Mouse (Mus musculus): ENCODE measurements around the gene Limch1.

The Limch1 gene

GRCm38 (mm10) chr5:66968925-66969711, 223.5 kb downstream of the Limch1 start:
- no peak for DNase-seq (ENCODE audit: low read depth, low spot score)

GRCm38 (mm10) chr5:66975621-66976020, 230.0 kb downstream of the Limch1 start:
- DNase-seq (ENCODE audit: low read depth, low spot score): no peak

- no peak for DNase-seq (ENCODE audit: low read depth, low spot score)
Measured at GRCm38 (mm10) chr5:66979332-66980218, 233.9 kb downstream of the Limch1 start.

- no peak for DNase-seq (ENCODE audit: low read depth, low spot score)
Measured at GRCm38 (mm10) chr5:66980862-66981261, 235.2 kb downstream of the Limch1 start.

- DNase-seq (ENCODE audit: low read depth, low spot score): no peak
Measured at GRCm38 (mm10) chr5:66983104-66983503, 237.5 kb downstream of the Limch1 start.

- no peak for DNase-seq (ENCODE audit: low read depth, low spot score)
Measured at GRCm38 (mm10) chr5:66988926-66989325, 243.3 kb downstream of the Limch1 start.

- no peak for DNase-seq (ENCODE audit: low read depth, low spot score)
Measured at GRCm38 (mm10) chr5:66989531-66989930, 243.9 kb downstream of the Limch1 start.

GRCm38 (mm10) chr5:66992401-66992800, 246.8 kb downstream of the Limch1 start:
- DNase-seq (ENCODE audit: low read depth, low spot score): no peak

- DNase-seq (ENCODE audit: low read depth, low spot score): no peak
Measured at GRCm38 (mm10) chr5:66993076-66993475, 247.4 kb downstream of the Limch1 start.

- no peak for DNase-seq (ENCODE audit: low read depth, low spot score)
Measured at GRCm38 (mm10) chr5:66996124-66996523, 250.5 kb downstream of the Limch1 start.

- peak; percentile 66 for DNase-seq (ENCODE audit: low read depth, low spot score)
Measured at GRCm38 (mm10) chr5:66996886-66997599, 251.4 kb downstream of the Limch1 start.

- DNase-seq (ENCODE audit: low read depth, low spot score): no peak
Measured at GRCm38 (mm10) chr5:66997600-66997930, 251.9 kb downstream of the Limch1 start.

- DNase-seq (ENCODE audit: low read depth, low spot score): no peak
Measured at GRCm38 (mm10) chr5:66998341-66998740, 252.7 kb downstream of the Limch1 start.

- DNase-seq (ENCODE audit: low read depth, low spot score): no peak
Measured at GRCm38 (mm10) chr5:67002346-67002745, 256.7 kb downstream of the Limch1 start.

GRCm38 (mm10) chr5:67004619-67005018, 259.0 kb downstream of the Limch1 start:
- DNase-seq (ENCODE audit: low read depth, low spot score): no peak

GRCm38 (mm10) chr5:67011043-67011870, 265.6 kb downstream of the Limch1 start:
- DNase-seq (ENCODE audit: low read depth, low spot score): no peak

GRCm38 (mm10) chr5:67011985-67012384, 266.4 kb downstream of the Limch1 start:
- DNase-seq (ENCODE audit: low read depth, low spot score): no peak

GRCm38 (mm10) chr5:67013926-67014325, 268.3 kb downstream of the Limch1 start:
- no peak for DNase-seq (ENCODE audit: low read depth, low spot score)

GRCm38 (mm10) chr5:67016450-67016849, 270.8 kb downstream of the Limch1 start:
- DNase-seq (ENCODE audit: low read depth, low spot score): no peak

GRCm38 (mm10) chr5:67024459-67025050, 278.9 kb downstream of the Limch1 start:
- no peak for DNase-seq (ENCODE audit: low read depth, low spot score)

- DNase-seq (ENCODE audit: low read depth, low spot score): no peak
Measured at GRCm38 (mm10) chr5:67025095-67025494, 279.5 kb downstream of the Limch1 start.
